Mouse (Mus musculus): ENCODE results near the gene B230217C12Rik.

GRCm38 (mm10) chr11:97840991-97841661, 546 bp downstream of the B230217C12Rik start:
- TF ChIP-seq CTCF (IDR thresholded peaks at IDR 0.05; ENCODE audit: low read depth) (no peak), EP300 (IDR thresholded peaks at IDR 0.05; ENCODE audit: low read depth) (no peak)

Measured in liver, postnatal 0 days (tissue).